Mouse (Mus musculus) kidney, postnatal 0 days (tissue): Measurements from ENCODE around the gene Ccs. TPM values are rescaled to one million over a fixed set of nuclear protein-coding genes. Genes with fewer than 3 reads are reported as not detected.

ENCODE experiments used
- ATAC-seq: fragments of 200-750 bp; cut with Nextera tagmentation; replicated peaks from 2 replicates; pipeline ENCODE4 v1.8.0; 2017; ENCODE audit warnings: low read depth, moderate number of reproducible peaks, moderate TSS enrichment, moderate library complexity; ENCODE audit not compliant: low FRiP score
- DNase-seq: peaks from one replicate; pipeline ENCODE4 v3.0.0-alpha.2; 2016; ENCODE audit warnings: low spot score
- H3K27ac ChIP-seq: fragments of 300-500 bp; sonication (generic); 2 replicates; pipeline ENCODE4 v1.5.1; 2014; ENCODE audit warnings: mild to moderate bottlenecking
- H3K27me3 ChIP-seq: fragments of 300-500 bp; sonication (generic); 2 replicates; pipeline ENCODE4 v1.6.1; 2014; ENCODE audit warnings: low read length, mixed read lengths; ENCODE audit not compliant: insufficient read depth
- H3K36me3 ChIP-seq: fragments of 300-500 bp; sonication (generic); 2 replicates; pipeline ENCODE4 v1.6.1; 2014; ENCODE audit warnings: low read length, mixed read lengths; ENCODE audit not compliant: insufficient read depth
- H3K4me1 ChIP-seq: fragments of 300-500 bp; sonication (generic); replicated peaks from 2 replicates; pipeline ENCODE4 v1.6.1; 2014; ENCODE audit warnings: antibody characterized with exemption, low read length, mixed read lengths; ENCODE audit not compliant: insufficient read depth
- H3K4me2 ChIP-seq: fragments of 300-500 bp; sonication (generic); 2 replicates; pipeline ENCODE4 v1.6.1; 2014; ENCODE audit warnings: mild to moderate bottlenecking, low read length, moderate library complexity, mixed read lengths
- H3K4me3 ChIP-seq: fragments of 300-500 bp; sonication (generic); replicated peaks from 2 replicates; pipeline ENCODE4 v1.5.1; 2014; ENCODE audit warnings: low read depth, low read length
- H3K9ac ChIP-seq: fragments of 300-500 bp; sonication (generic); 2 replicates; pipeline ENCODE4 v1.6.1; 2014; ENCODE audit warnings: low read depth, low read length
- H3K9me3 ChIP-seq: fragments of 300-500 bp; sonication (generic); replicated peaks from 2 replicates; pipeline ENCODE4 v1.6.1; 2016; ENCODE audit warnings: low read length, inconsistent platforms, mixed read lengths
- CTCF ChIP-seq: IDR thresholded peaks from 2 replicates; pipeline ENCODE4 v1.5.1; 2016; ENCODE audit warnings: antibody characterized with exemption, low read depth, mild to moderate bottlenecking, moderate library complexity
- WGBS: fragments of 180-500 bp; shearing (Covaris S2); extraction: QIAGEN DNeasy Blood & Tissue Kit; methylation state at CpG from one replicate; pipeline ENCODE4 v1.1.7; 2014; 5-methylcytosine and 5-hydroxymethylcytosine counted together
- polyA plus RNA-seq: library from polyadenylated mRNA; unstranded; fragments of >200 nt; fragmentation: Nextera tagmentation; extraction: Ambion mirVana; gene quantifications from 2 replicates; pipeline ENCODE4 v1.2.1, GENCODE M21; 2015

Gene Ccs
- polyA plus RNA-seq, 1 experiment from 2014 or later, result 72.9 TPM

GRCm38 (mm10) chr19:4811063-4811908 lies 27.8 kb downstream of the Ccs start, which contains the start of the genes Gm21992 and Rbm14:
Gene Gm21992 (minus strand): TSS chr19:4811612.
Gene Rbm14 (minus strand): TSS chr19:4811634.
- peak within 1 kb of the TSS; percentile 83 for H3K9ac ChIP-seq
- no peaks in the 10 kb centered on the region for H3K9me3 ChIP-seq
- peaks cover 10% of the 10 kb centered on the region; the same call in 1 of the 2 replicates for H3K4me1 ChIP-seq
- WGBS, result under 1% methylated on average over 83 of the region's 83 CpGs
- H3K4me3 ChIP-seq, result peak within 1 kb of the TSS; percentile 60
- no peaks in the 10 kb centered on the region for H3K27me3 ChIP-seq
- ATAC-seq, result peak; percentile 97
- peak within 1 kb of the TSS; percentile 91 for H3K4me2 ChIP-seq
- H3K36me3 ChIP-seq, result no peaks in the 10 kb centered on the region
- H3K27ac ChIP-seq, result peak within 1 kb of the TSS; percentile 96
- TF ChIP-seq CTCF, result no peak
- DNase-seq, result peak; percentile 99

DNA sequence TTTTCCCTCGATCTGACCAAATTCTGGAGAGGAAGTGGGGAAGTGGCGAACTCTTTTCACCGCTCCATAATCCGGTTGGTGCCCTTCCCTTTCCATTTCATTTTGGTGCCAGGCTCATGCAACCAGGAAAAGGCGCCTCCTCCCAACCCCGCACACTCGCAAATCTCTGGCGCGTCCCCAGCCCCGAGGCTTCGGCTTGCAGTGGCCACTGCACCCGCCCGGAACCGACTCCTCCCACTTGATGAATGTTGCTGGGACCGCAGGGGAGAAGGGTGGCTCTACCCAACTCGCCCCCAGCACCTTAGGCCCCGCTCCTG lies 28.4 kb downstream of the Ccs start:
- no peak for ATAC-seq
- H3K9me3 ChIP-seq, result no peaks in the 10 kb centered on the region
- WGBS, result under 1% methylated on average over 17 of the region's 17 CpGs

DNA sequence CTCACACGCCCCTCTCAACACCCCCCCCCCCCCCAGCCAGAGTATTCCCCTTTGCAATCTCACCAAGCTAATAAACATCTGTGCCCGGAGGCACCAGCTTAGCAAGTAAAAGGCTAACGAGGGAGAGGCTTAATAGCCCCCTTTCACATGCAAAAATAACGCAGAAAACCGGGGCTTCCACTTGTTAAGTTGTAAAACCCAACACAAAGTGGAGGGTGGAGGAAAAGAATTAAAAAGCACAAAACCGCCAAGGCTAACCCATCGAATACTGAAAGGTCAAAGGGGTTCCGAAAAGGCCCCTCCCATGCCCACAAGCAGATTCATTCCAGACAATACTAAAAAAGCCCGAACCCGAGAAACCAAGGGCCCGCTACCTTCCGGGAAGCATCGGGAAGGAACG lies 28.8 kb downstream of the Ccs start:
- DNase-seq, result no peak
- under 1% methylated on average over 14 of the region's 14 CpGs for WGBS
- H3K4me3 ChIP-seq, result peak overlapping the region; percentile 60
- H3K9me3 ChIP-seq, result no peaks in the 10 kb centered on the region
- peak overlapping the region; percentile 78 for H3K9ac ChIP-seq
- H3K27me3 ChIP-seq, result no peaks in the 10 kb centered on the region
- ATAC-seq, result no peak
- peak overlapping the region; percentile 91 for H3K4me2 ChIP-seq
- no peaks in the 10 kb centered on the region for H3K36me3 ChIP-seq
- H3K27ac ChIP-seq, result peak overlapping the region; percentile 96
- no peak for TF ChIP-seq CTCF
- H3K4me1 ChIP-seq, result peaks cover 10% of the 10 kb centered on the region; the same call in 1 of the 2 replicates

More for the DNA sequence above, 28.4 kb downstream of the Ccs start:
- Histone ChIP-seq H3K4me2 (peak overlapping the region; percentile 91), H3K36me3 (no peaks in the 10 kb centered on the region), H3K4me3 (peak overlapping the region; percentile 60), H3K27me3 (no peaks in the 10 kb centered on the region), H3K4me1 (peaks cover 10% of the 10 kb centered on the region; the same call in 1 of the 2 replicates), H3K27ac (peak overlapping the region; percentile 96), H3K9ac (peak overlapping the region; percentile 78)
- TF ChIP-seq CTCF, result no peak
- no peak for DNase-seq

DNA sequence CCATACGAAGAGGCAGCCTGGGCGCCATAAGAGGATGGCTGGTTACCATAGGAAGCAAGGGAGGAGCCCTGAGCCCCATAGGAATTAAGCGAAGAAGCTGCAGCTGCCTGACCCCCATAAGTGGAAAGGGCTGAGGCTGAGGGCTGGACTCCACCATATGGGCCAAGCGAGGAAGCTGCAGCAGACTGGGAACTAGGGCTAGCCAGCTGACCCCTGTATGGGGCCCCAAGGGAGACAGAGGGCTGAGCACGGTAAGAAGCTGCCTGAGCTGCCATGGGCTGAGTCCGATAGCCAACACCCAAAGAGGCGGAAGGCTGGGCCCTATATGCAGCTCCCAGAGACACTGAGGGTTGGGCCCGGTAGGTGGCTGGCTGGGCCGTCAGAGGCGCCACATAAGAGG lies 35.8 kb downstream of the Ccs start:
- WGBS, result 82% methylated on average over 10 of the region's 10 CpGs

DNA sequence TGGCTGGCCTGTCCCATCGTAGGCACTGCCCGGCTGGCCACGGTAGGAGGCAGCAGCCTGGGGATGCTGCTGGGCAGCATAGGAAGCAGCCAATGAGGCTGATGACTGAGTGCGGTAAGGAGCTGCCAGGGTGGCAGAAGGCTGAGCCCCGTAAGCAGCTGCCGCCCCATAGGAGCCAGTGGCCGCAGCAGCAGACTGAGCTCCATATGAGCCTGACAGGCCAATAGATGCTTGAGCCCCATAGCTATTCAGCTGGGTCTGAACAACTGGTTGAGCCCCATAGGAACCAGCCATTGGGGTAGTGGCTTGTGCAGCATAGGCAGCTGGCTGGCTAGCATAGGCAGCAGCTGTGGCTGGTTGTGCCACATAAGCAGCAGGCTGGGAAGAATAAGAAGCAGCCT lies 36.4 kb downstream of the Ccs start:
- H3K9me3 ChIP-seq, result no peaks in the 10 kb centered on the region
- no peak overlapping the region for H3K27ac ChIP-seq
- no peaks in the 10 kb centered on the region for H3K27me3 ChIP-seq
- H3K36me3 ChIP-seq, result peaks cover 42% of the 10 kb centered on the region
- WGBS, result 95% methylated on average over 7 of the region's 7 CpGs
- H3K4me2 ChIP-seq, result no peak overlapping the region
- H3K4me1 ChIP-seq, result no peaks in the 10 kb centered on the region
- ATAC-seq (no peak), DNase-seq (no peak)
- H3K4me3 ChIP-seq, result no peak overlapping the region
- no peak for TF ChIP-seq CTCF
- no peak overlapping the region for H3K9ac ChIP-seq

More for the DNA sequence above, 35.8 kb downstream of the Ccs start:
- Histone ChIP-seq H3K9me3 (no peaks in the 10 kb centered on the region), H3K27ac (no peak overlapping the region), H3K4me1 (no peaks in the 10 kb centered on the region), H3K4me2 (no peak overlapping the region), H3K36me3 (peaks cover 41% of the 10 kb centered on the region), H3K4me3 (no peak overlapping the region), H3K27me3 (no peaks in the 10 kb centered on the region), H3K9ac (no peak overlapping the region)
- DNase-seq, result no peak
- ATAC-seq, result no peak
- no peak for TF ChIP-seq CTCF

GRCm38 (mm10) chr19:4799083-4799482 lies 40.0 kb downstream of the Ccs start:
- Histone ChIP-seq H3K9me3 (no peaks in the 10 kb centered on the region), H3K27me3 (no peaks in the 10 kb centered on the region), H3K4me1 (0 out of 2 replicates have a peak, but pooled peaks cover 5% of the 10 kb centered on the region), H3K4me2 (no peak overlapping the region), H3K27ac (no peak overlapping the region), H3K36me3 (peaks cover 42% of the 10 kb centered on the region), H3K4me3 (no peak overlapping the region), H3K9ac (no peak overlapping the region)
- no peak for TF ChIP-seq CTCF
- ATAC-seq (no peak), DNase-seq (no peak)
- 91% methylated on average over 5 of the region's 5 CpGs for WGBS
